Mouse (Mus musculus): ENCODE results near the gene B230118H07Rik.

- TF ChIP-seq POLR2AphosphoS5 (IDR thresholded peaks at IDR 0.05; ENCODE audit: insufficient replicate concordance, low read depth, low read length): no peak
- no peak for TF ChIP-seq CTCF (IDR thresholded peaks at IDR 0.05; ENCODE audit: low read depth, low read length)
Observed at GRCm38 (mm10) chr2:101621611-101622010, 27.7 kb downstream of the B230118H07Rik start.

Data from G1E (cell line).